Mouse (Mus musculus) heart, embryonic 14.5 days (tissue): ENCODE data around the gene Csnk1g1. TPM values are rescaled to one million over a fixed set of nuclear protein-coding genes. Genes with fewer than 3 reads are reported as not detected.

Source experiments
- ATAC-seq: fragments of 200-750 bp; cut with Nextera tagmentation; 2 replicates; pipeline ENCODE4 v1.8.0; 2017; ENCODE audit warnings: low read depth, moderate TSS enrichment; ENCODE audit not compliant: insufficient number of reproducible peaks, insufficient read depth, low FRiP score
- H3K27ac ChIP-seq, 2 experiments: fragments of 200-500 bp in 1 of 2; fragments of 300-500 bp in 1 of 2; sonication (generic) in 1 of 2; replicated peaks in 1 of 2; 2 replicates each; pipeline ENCODE4 v1.5.1; 2012 to 2014; ENCODE audit warnings: low read depth in 2 of 2, low read length in 2 of 2, control low read depth in 1 of 2, mild to moderate bottlenecking in 1 of 2, mixed read lengths in 1 of 2; ENCODE audit not compliant: control insufficient read depth in 1 of 2, insufficient read depth in 1 of 2
- H3K27me3 ChIP-seq: fragments of 300-500 bp; sonication (generic); 2 replicates; pipeline ENCODE4 v1.6.1; 2014; ENCODE audit warnings: mild to moderate bottlenecking, low read length, control low read depth; ENCODE audit not compliant: control insufficient read depth, insufficient read depth
- H3K36me3 ChIP-seq: fragments of 300-500 bp; sonication (generic); 2 replicates; pipeline ENCODE4 v1.6.1; 2014; ENCODE audit warnings: mild to moderate bottlenecking, control low read depth, low read length, mixed read lengths; ENCODE audit not compliant: control insufficient read depth, insufficient read depth
- H3K4me1 ChIP-seq, 2 experiments: fragments of 200-500 bp in 1 of 2; fragments of 300-500 bp in 1 of 2; sonication (generic) in 1 of 2; 2 replicates each; pipeline ENCODE4 v1.6.1; 2012 to 2014; ENCODE audit warnings: low read length in 2 of 2, control low read depth in 1 of 2, mixed read lengths in 1 of 2; ENCODE audit not compliant: control insufficient read depth in 2 of 2, insufficient read depth in 2 of 2
- H3K4me2 ChIP-seq: fragments of 300-500 bp; sonication (generic); 2 replicates; pipeline ENCODE4 v1.6.1; 2014; ENCODE audit warnings: mild to moderate bottlenecking, low read length
- H3K4me3 ChIP-seq, 2 experiments: fragments of 200-500 bp in 1 of 2; fragments of 300-500 bp in 1 of 2; sonication (generic) in 1 of 2; 2 replicates each; pipeline ENCODE4 v1.5.1; 2012 to 2014; ENCODE audit warnings: low read length in 2 of 2, mild to moderate bottlenecking in 2 of 2, control low read depth in 1 of 2, low read depth in 1 of 2, moderate library complexity in 1 of 2; ENCODE audit not compliant: control insufficient read depth in 1 of 2, insufficient read depth in 1 of 2
- H3K9ac ChIP-seq: fragments of 300-500 bp; sonication (generic); 2 replicates; pipeline ENCODE4 v1.6.1; 2014; ENCODE audit warnings: mild to moderate bottlenecking, low read length
- H3K9me3 ChIP-seq: fragments of 300-500 bp; sonication (generic); 2 replicates; pipeline ENCODE4 v1.6.1; 2016; ENCODE audit warnings: low read length, control low read depth; ENCODE audit not compliant: control insufficient read depth
- WGBS: fragments of 180-500 bp; shearing (Covaris S2); extraction: QIAGEN DNeasy Blood & Tissue Kit; methylation state at CpG from one replicate; pipeline ENCODE4 v1.1.7; 2014; 5-methylcytosine and 5-hydroxymethylcytosine counted together
- polyA plus RNA-seq: library from polyadenylated mRNA; unstranded; fragments of >200 nt; fragmentation: Nextera tagmentation; extraction: Ambion mirVana; gene quantifications from 2 replicates; pipeline ENCODE4 v1.2.1, GENCODE M21; 2014

Csnk1g1 gene
- polyA plus RNA-seq, 1 experiment from 2014 or later: 14.8 TPM

- H3K4me1 ChIP-seq: peaks cover 6 to 12% of the 10 kb centered on the region in 2 experiments
- no peak overlapping the region for H3K27ac ChIP-seq
- no peaks in the 10 kb centered on the region for H3K9me3 ChIP-seq
- H3K27me3 ChIP-seq: peaks cover 20% of the 10 kb centered on the region; the same call in 1 of the 2 replicates
- H3K9ac ChIP-seq: peak overlapping the region; percentile 66
- peak overlapping the region; percentile 51 to 53 for H3K4me3 ChIP-seq
- 2% methylated on average over 30 of the region's 30 CpGs for WGBS
- peak overlapping the region; percentile 99 for H3K4me2 ChIP-seq
- peaks cover 31% of the 10 kb centered on the region for H3K36me3 ChIP-seq
- peak; percentile 33; the same call in 1 of the 2 replicates for ATAC-seq
Observed at GRCm38 (mm10) chr9:66068971-66069391, 160.3 kb downstream of the Csnk1g1 start.

GRCm38 (mm10) chr9:66069583-66069982 lies 160.9 kb downstream of the Csnk1g1 start, which contains the start of gene Snx22:
Gene Snx22, minus strand, starts transcription at chr9:66069719.
- H3K9ac ChIP-seq: peak within 1 kb of the TSS; percentile 66

GRCm38 (mm10) chr9:66070151-66070550 lies 161.4 kb downstream of the Csnk1g1 start:
- peaks cover 6 to 12% of the 10 kb centered on the region in 2 experiments for H3K4me1 ChIP-seq
- H3K4me3 ChIP-seq: no peak overlapping the region
- peak overlapping the region; percentile 99 for H3K4me2 ChIP-seq
- peaks cover 20% of the 10 kb centered on the region; the same call in 1 of the 2 replicates for H3K27me3 ChIP-seq
- WGBS: 86% methylated on average over 5 of the region's 5 CpGs
- no peaks in the 10 kb centered on the region for H3K9me3 ChIP-seq
- H3K9ac ChIP-seq: no peak overlapping the region
- no peak for ATAC-seq
- H3K27ac ChIP-seq: no peak overlapping the region
- H3K36me3 ChIP-seq: peaks cover 22% of the 10 kb centered on the region

More at GRCm38 (mm10) chr9:66069583-66069982, 160.9 kb downstream of the Csnk1g1 start, which contains the start of gene Snx22:
- Histone ChIP-seq H3K4me2 (peak within 1 kb of the TSS; percentile 99), H3K4me3 (peak within 1 kb of the TSS; percentile 51 to 53), H3K4me1 (peaks cover 6 to 12% of the 10 kb centered on the region in 2 experiments), H3K36me3 (peaks cover 25% of the 10 kb centered on the region), H3K9me3 (no peaks in the 10 kb centered on the region), H3K27me3 (peaks cover 20% of the 10 kb centered on the region; the same call in 1 of the 2 replicates), H3K27ac (no peak within 1 kb of the TSS)
- WGBS: under 1% methylated on average over 21 of the region's 22 CpGs
- ATAC-seq: peak; percentile 76

- Histone ChIP-seq H3K9ac (no peak overlapping the region), H3K27ac (no peak overlapping the region), H3K4me1 (peaks cover 6 to 12% of the 10 kb centered on the region in 2 experiments), H3K36me3 (no peaks in the 10 kb centered on the region), H3K9me3 (no peaks in the 10 kb centered on the region), H3K27me3 (peaks cover 20% of the 10 kb centered on the region; the same call in 1 of the 2 replicates), H3K4me3 (no peak overlapping the region), H3K4me2 (no peak overlapping the region)
- ATAC-seq: no peak
- 84% methylated on average over 7 of the region's 7 CpGs for WGBS
Observed at GRCm38 (mm10) chr9:66072754-66073153, 164.0 kb downstream of the Csnk1g1 start.

GRCm38 (mm10) chr9:66078072-66078471 lies 169.3 kb downstream of the Csnk1g1 start:
- 63% methylated on average over 3 of the region's 3 CpGs for WGBS
- peak overlapping the region; percentile 42 for H3K4me2 ChIP-seq
- no peak for ATAC-seq
- peaks cover 7 to 9% of the 10 kb centered on the region in 2 experiments; a peak in 3 of 4 replicates for H3K4me1 ChIP-seq
- no peaks in the 10 kb centered on the region for H3K36me3 ChIP-seq
- no peak overlapping the region for H3K27ac ChIP-seq
- no peaks in the 10 kb centered on the region for H3K9me3 ChIP-seq
- H3K27me3 ChIP-seq: no peaks in the 10 kb centered on the region
- no peak overlapping the region for H3K9ac ChIP-seq
- 0 out of 4 replicates have a peak overlapping the region, but pooled peaks of 1 of the 2 experiments have one; percentile 10 for H3K4me3 ChIP-seq

GRCm38 (mm10) chr9:66078493-66078892 lies 169.8 kb downstream of the Csnk1g1 start:
- no peaks in the 10 kb centered on the region for H3K9me3 ChIP-seq
- no peak for ATAC-seq
- H3K4me2 ChIP-seq: peak overlapping the region; percentile 42
- H3K27me3 ChIP-seq: no peaks in the 10 kb centered on the region
- H3K27ac ChIP-seq: no peak overlapping the region
- no peak overlapping the region for H3K9ac ChIP-seq
- H3K4me1 ChIP-seq: peaks cover 7 to 9% of the 10 kb centered on the region in 2 experiments; a peak in 3 of 4 replicates
- H3K4me3 ChIP-seq: peak overlapping the region in 1 of 2 experiments; percentile 10; a peak in 1 of 4 replicates
- H3K36me3 ChIP-seq: no peaks in the 10 kb centered on the region
- WGBS: 8% methylated on average over 14 of the region's 14 CpGs

- H3K27me3 ChIP-seq: no peaks in the 10 kb centered on the region
- no peak overlapping the region for H3K4me2 ChIP-seq
- no peaks in the 10 kb centered on the region for H3K9me3 ChIP-seq
- H3K4me3 ChIP-seq: no peak overlapping the region
- H3K4me1 ChIP-seq: peaks cover 7 to 9% of the 10 kb centered on the region in 2 experiments; a peak in 3 of 4 replicates
- H3K27ac ChIP-seq: no peak overlapping the region
- no peak overlapping the region for H3K9ac ChIP-seq
- no peak for ATAC-seq
- H3K36me3 ChIP-seq: 0 out of 2 replicates have a peak, but pooled peaks cover 1% of the 10 kb centered on the region
- WGBS: 58% methylated on average over 3 of the region's 3 CpGs
Observed at GRCm38 (mm10) chr9:66080804-66081459, 172.2 kb downstream of the Csnk1g1 start.
